Mouse (Mus musculus) lung, embryonic 14.5 days (tissue): ENCODE measurements at regions not wholly inside any gene's neighbourhood (a gene's known extent, or its start where the extent isn't known, plus 50 kb on each side); places are given as distances from the start of the nearest gene placed in this dataset.

ENCODE experiments used
- ATAC-seq: fragments of 200-750 bp; cut with Nextera tagmentation; 2 replicates; pipeline ENCODE4 v1.8.0; 2017; ENCODE audit warnings: mild to moderate bottlenecking, moderate TSS enrichment, moderate library complexity; ENCODE audit not compliant: insufficient read depth
- DNase-seq: peaks from one replicate; pipeline ENCODE4 v3.0.0-alpha.2; 2015
- H3K27ac ChIP-seq: fragments of 300-500 bp; sonication (generic); 2 replicates; pipeline ENCODE4 v1.5.1; 2014; ENCODE audit warnings: low read depth, mild to moderate bottlenecking, moderate library complexity
- H3K27me3 ChIP-seq: fragments of 300-500 bp; sonication (generic); 2 replicates; pipeline ENCODE4 v1.6.1; 2014; ENCODE audit warnings: low read length, control low read depth; ENCODE audit not compliant: insufficient read depth
- H3K36me3 ChIP-seq: fragments of 300-500 bp; sonication (generic); 2 replicates; pipeline ENCODE4 v1.6.1; 2014; ENCODE audit warnings: control low read depth; ENCODE audit not compliant: insufficient read depth
- H3K4me1 ChIP-seq: fragments of 300-500 bp; sonication (generic); 2 replicates; pipeline ENCODE4 v1.6.1; 2014; ENCODE audit warnings: antibody characterized with exemption, control low read depth; ENCODE audit not compliant: insufficient read depth
- H3K4me2 ChIP-seq: fragments of 300-500 bp; sonication (generic); 2 replicates; pipeline ENCODE4 v1.6.1; 2014; ENCODE audit warnings: mild to moderate bottlenecking
- H3K4me3 ChIP-seq: fragments of 300-500 bp; sonication (generic); 2 replicates; pipeline ENCODE4 v1.5.1; 2014; ENCODE audit warnings: low read depth, low read length
- H3K9ac ChIP-seq: fragments of 300-500 bp; sonication (generic); 2 replicates; pipeline ENCODE4 v1.6.1; 2014
- H3K9me3 ChIP-seq: fragments of 300-500 bp; sonication (generic); 2 replicates; pipeline ENCODE4 v1.6.1; 2016; ENCODE audit warnings: low read depth, low read length, control low read depth
- CTCF ChIP-seq: IDR thresholded peaks from 2 replicates; pipeline ENCODE4 v1.5.1; 2016; ENCODE audit warnings: antibody characterized with exemption, low read depth
- whole genome bisulfite sequencing: fragments of 180-500 bp; shearing (Covaris S2); extraction: QIAGEN DNeasy Blood & Tissue Kit; methylation state at CpG from one replicate; pipeline ENCODE4 v1.1.7; 2014; 5-methylcytosine and 5-hydroxymethylcytosine counted together

DNA sequence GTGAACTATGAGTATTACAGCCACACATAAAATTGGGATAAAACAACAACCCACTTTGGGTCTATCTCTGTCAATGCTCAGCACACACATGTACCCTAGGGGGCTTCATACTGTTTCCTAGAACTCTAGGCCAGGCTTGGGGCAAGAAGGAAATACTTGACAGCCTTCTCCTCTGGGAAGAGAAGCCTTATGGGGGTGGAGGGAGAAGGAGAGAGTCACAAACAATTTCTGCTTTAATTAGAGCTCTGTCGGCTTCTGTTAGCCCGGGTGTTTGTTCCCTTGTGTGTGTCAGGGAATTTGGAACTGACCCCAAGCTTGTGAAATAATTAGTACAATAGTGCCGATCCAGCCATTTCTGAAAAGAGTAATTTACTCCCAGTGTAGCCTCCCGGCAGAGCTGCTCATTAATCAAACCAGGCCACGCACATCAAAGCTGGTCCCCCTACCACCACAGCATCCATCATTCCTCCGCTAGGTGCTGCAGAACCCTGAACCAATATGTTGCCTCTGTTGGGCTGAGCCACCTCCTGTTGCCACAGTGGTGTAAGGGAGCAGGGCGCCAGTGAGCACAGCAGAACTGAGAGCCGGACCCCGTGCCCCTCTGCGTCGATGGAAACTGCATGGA, 307.3 kb downstream of the Tmem114 start:
- Histone ChIP-seq H3K4me1 (no peaks in the 10 kb centered on the region), H3K4me3 (no peak overlapping the region), H3K4me2 (no peak overlapping the region), H3K27me3 (no peaks in the 10 kb centered on the region), H3K9ac (no peak overlapping the region), H3K27ac (no peak overlapping the region), H3K9me3 (no peaks in the 10 kb centered on the region), H3K36me3 (no peaks in the 10 kb centered on the region)
- 38% methylated on average over 11 of the region's 11 CpGs for WGBS
- DNase-seq, result no peak
- ATAC-seq, result no peak
- TF ChIP-seq CTCF, result no peak

- Histone ChIP-seq H3K4me3 (no peak overlapping the region), H3K36me3 (no peaks in the 10 kb centered on the region), H3K27me3 (no peaks in the 10 kb centered on the region), H3K27ac (no peak overlapping the region), H3K4me2 (no peak overlapping the region), H3K9ac (no peak overlapping the region), H3K9me3 (no peaks in the 10 kb centered on the region), H3K4me1 (no peaks in the 10 kb centered on the region)
- 37% methylated on average over 9 of the region's 9 CpGs for WGBS
- DNase-seq (peak; percentile 19), ATAC-seq (no peak)
- no peak for TF ChIP-seq CTCF
Observed at GRCm38 (mm10) chr16:8111329-8112116, 313.4 kb downstream of the Tmem114 start.

DNA sequence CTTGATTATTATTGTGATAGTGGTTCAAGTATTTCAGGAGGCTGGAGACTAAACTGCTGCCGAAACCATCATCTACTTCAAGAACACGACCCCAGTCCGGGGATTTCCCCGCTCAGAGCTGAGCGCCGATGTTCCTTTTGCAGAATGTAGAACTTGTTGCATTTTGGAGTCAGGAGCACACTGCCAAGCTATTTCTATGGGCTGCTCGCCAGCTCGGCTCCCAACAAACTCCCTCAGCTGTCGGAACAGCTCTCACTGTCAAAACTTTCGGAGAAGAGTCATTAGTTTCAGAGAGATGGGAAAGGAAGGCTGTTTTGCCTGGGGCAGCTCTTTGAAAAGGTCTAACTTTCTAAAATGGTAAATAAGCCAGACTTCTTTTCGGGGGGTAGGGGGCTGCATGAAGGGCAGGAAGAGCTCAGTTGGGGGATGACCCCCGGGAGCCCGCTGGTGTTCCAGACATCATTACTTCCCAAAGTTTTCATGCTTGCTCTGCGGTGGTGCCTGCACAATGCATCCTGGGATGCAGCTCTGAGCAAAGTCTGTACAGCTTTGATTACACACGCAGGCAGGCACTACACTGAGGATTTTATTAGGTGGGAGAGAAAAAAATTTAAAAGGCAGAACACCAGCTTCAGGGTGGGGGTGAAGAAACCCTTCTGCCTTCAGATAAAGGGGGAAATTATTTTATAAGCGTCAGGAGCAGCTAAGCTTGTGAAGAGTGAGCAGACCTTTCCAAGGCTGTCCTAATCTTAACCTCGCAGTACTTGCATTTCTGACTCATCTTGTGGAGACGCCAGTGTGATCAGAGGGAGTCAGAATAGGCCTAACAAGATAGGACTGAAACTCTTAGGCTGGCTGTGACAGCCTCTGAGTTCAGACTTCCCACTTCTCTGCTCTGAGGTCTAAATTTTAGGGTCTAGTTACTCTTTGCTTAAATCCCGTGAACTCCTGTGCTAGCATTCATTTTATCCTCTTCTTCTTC, 316.5 kb downstream of the Tmem114 start:
- Histone ChIP-seq H3K4me3 (no peak overlapping the region), H3K27ac (no peak overlapping the region), H3K4me1 (no peaks in the 10 kb centered on the region), H3K9ac (no peak overlapping the region), H3K4me2 (no peak overlapping the region; the same call in 1 of the 2 replicates), H3K9me3 (no peaks in the 10 kb centered on the region), H3K36me3 (no peaks in the 10 kb centered on the region), H3K27me3 (no peaks in the 10 kb centered on the region)
- TF ChIP-seq CTCF, result no peak
- 43% methylated on average over 19 of the region's 19 CpGs for WGBS
- DNase-seq (peak; percentile 83), ATAC-seq (peak; percentile 78; the same call in 1 of the 2 replicates)

- 79% methylated on average over 2 of the region's 2 CpGs for WGBS
- Histone ChIP-seq H3K4me2 (no peak overlapping the region), H3K4me3 (no peak overlapping the region), H3K9me3 (no peaks in the 10 kb centered on the region), H3K9ac (no peak overlapping the region), H3K4me1 (no peaks in the 10 kb centered on the region), H3K27ac (no peak overlapping the region), H3K36me3 (no peaks in the 10 kb centered on the region), H3K27me3 (no peaks in the 10 kb centered on the region)
- DNase-seq, result no peak
- no peak for TF ChIP-seq CTCF
- no peak for ATAC-seq
Observed at GRCm38 (mm10) chr16:8079024-8079423, 345.9 kb downstream of the Tmem114 start.

DNA sequence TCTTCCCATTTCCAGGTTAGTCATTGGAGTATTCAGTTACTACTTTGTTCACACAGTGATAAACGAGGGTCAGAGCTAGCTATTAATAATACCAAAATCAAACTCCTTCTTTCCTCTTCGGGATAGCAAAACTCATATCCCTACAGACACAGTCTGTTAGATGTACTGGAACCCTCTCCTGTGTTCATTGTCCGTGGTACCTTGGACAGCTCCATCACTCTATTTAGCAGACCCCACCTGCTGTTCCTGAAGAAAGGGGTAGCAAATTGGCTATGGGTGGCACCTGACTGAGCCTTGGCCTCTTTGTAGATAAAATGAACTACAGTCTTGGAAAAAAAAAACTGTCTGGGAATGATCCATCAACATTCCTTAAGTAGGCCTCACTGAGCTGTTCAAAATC, 346.5 kb downstream of the Tmem114 start:
- no peak for TF ChIP-seq CTCF
- DNase-seq (peak; percentile 56), ATAC-seq (no peak)
- H3K9ac ChIP-seq, result no peak overlapping the region
- no peaks in the 10 kb centered on the region for H3K9me3 ChIP-seq
- no peaks in the 10 kb centered on the region for H3K36me3 ChIP-seq
- H3K27me3 ChIP-seq, result no peaks in the 10 kb centered on the region
- WGBS, result 57% methylated on average over 3 of the region's 3 CpGs
- H3K27ac ChIP-seq, result no peak overlapping the region
- H3K4me1 ChIP-seq, result no peaks in the 10 kb centered on the region
- no peak overlapping the region for H3K4me3 ChIP-seq
- no peak overlapping the region for H3K4me2 ChIP-seq

DNA sequence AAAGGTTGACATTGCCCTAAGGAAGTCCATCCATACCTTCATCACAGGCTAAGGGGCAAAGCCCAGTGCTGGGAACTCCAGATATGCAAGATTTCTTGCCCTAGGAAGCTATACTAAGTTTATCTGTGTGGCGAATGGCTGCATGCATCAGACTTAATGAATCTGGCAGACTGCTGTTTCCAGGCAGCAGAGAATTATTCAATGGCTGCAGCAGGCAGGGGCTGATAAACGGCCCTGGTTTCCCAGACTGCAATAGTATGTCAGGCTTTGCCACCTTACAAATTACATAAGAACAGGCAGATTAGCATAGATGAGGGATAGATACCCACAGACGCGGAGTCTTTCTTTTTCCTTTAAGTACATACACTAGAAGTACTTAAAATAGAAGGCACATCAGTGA, 350.2 kb downstream of the Tmem114 start:
- Histone ChIP-seq H3K27ac (no peak overlapping the region), H3K4me3 (no peak overlapping the region), H3K9ac (no peak overlapping the region), H3K36me3 (no peaks in the 10 kb centered on the region), H3K9me3 (no peaks in the 10 kb centered on the region), H3K27me3 (no peaks in the 10 kb centered on the region), H3K4me2 (no peak overlapping the region), H3K4me1 (no peaks in the 10 kb centered on the region)
- no peak for TF ChIP-seq CTCF
- ATAC-seq, result no peak
- DNase-seq, result no peak
- 69% methylated on average over 4 of the region's 4 CpGs for WGBS

- no peak for ATAC-seq
- Histone ChIP-seq H3K9ac (no peak overlapping the region), H3K27ac (no peak overlapping the region), H3K36me3 (no peaks in the 10 kb centered on the region), H3K4me3 (no peak overlapping the region), H3K4me1 (no peaks in the 10 kb centered on the region), H3K9me3 (no peaks in the 10 kb centered on the region), H3K27me3 (no peaks in the 10 kb centered on the region), H3K4me2 (no peak overlapping the region)
- no peak for DNase-seq
- 52% methylated on average over 5 of the region's 5 CpGs for WGBS
- TF ChIP-seq CTCF, result no peak
Observed at GRCm38 (mm10) chr16:8053936-8054335, 371.0 kb downstream of the Tmem114 start.
